Mouse (Mus musculus) heart, embryonic 12.5 days (tissue): ENCODE data around the gene Cyp2e1. TPM values are rescaled to one million over a fixed set of nuclear protein-coding genes. Genes with fewer than 3 reads are reported as not detected.
"Not testable (repeated sequence)": the region's sequence is repeated elsewhere in the genome, so short reads cannot be mapped to it uniquely, and the experiment has no call there.

Experiments
- ATAC-seq: fragments of 200-750 bp; cut with Nextera tagmentation; 2 replicates; pipeline ENCODE4 v1.8.0; 2017; ENCODE audit warnings: moderate TSS enrichment, moderate library complexity; ENCODE audit not compliant: insufficient number of reproducible peaks, low FRiP score
- H3K27ac ChIP-seq: fragments of 300-500 bp; sonication (generic); 2 replicates; pipeline ENCODE4 v1.5.1; 2016; ENCODE audit warnings: mild to moderate bottlenecking, moderate library complexity; ENCODE audit not compliant: poor library complexity, severe bottlenecking
- H3K27me3 ChIP-seq: fragments of 300-500 bp; sonication (generic); replicated peaks from 2 replicates; pipeline ENCODE4 v1.6.1; 2016; ENCODE audit warnings: mild to moderate bottlenecking, moderate library complexity
- H3K36me3 ChIP-seq: fragments of 300-500 bp; sonication (generic); 2 replicates; pipeline ENCODE4 v1.6.1; 2016; ENCODE audit warnings: mild to moderate bottlenecking, moderate library complexity
- H3K4me1 ChIP-seq: fragments of 300-500 bp; sonication (generic); replicated peaks from 2 replicates; pipeline ENCODE4 v1.6.1; 2016; ENCODE audit warnings: mild to moderate bottlenecking
- H3K4me2 ChIP-seq: fragments of 300-500 bp; sonication (generic); 2 replicates; pipeline ENCODE4 v1.6.1; 2016; ENCODE audit warnings: mild to moderate bottlenecking, moderate library complexity
- H3K4me3 ChIP-seq: fragments of 300-500 bp; sonication (generic); 2 replicates; pipeline ENCODE4 v1.5.1; 2016; ENCODE audit warnings: mild to moderate bottlenecking
- H3K9ac ChIP-seq: fragments of 300-500 bp; sonication (generic); 2 replicates; pipeline ENCODE4 v1.6.1; 2016; ENCODE audit warnings: mild to moderate bottlenecking, moderate library complexity
- H3K9me3 ChIP-seq: fragments of 300-500 bp; sonication (generic); replicated peaks from 2 replicates; pipeline ENCODE4 v1.6.1; 2016; ENCODE audit warnings: mild to moderate bottlenecking, moderate library complexity
- WGBS: fragments of 180-500 bp; shearing (Covaris S2); methylation state at CpG from one replicate; pipeline ENCODE4 v1.1.7; 2016; 5-methylcytosine and 5-hydroxymethylcytosine counted together
- polyA plus RNA-seq: library from polyadenylated mRNA; unstranded; fragments of >200 nt; fragmentation: Nextera tagmentation; extraction: Ambion mirVana; gene quantifications from 2 replicates; pipeline ENCODE4 v1.2.1, GENCODE M21; 2016

Gene Cyp2e1
- polyA plus RNA-seq, 1 experiment from 2014 or later = not detected

DNA sequence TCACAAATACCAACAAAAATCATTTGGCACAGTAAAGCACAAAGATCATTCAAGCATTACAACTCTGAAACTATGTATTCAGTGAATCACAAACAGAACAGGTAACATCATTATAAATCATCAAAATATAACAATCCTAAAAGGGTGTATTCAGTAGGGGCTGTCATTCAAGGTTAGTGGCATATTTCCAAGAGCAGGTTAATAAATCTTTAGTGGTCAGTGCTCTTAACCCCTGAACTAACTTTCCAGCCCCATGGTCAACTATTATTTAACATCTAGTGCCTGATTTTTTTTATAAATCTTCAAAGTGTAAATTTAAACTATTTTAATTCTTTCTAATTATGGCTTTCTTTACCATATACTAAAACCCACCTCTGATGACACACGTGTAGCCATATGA is 1.9 kb downstream of the Cyp2e1 start:
- H3K4me3 ChIP-seq, H3K36me3 ChIP-seq, H3K4me1 ChIP-seq, H3K27me3 ChIP-seq, ATAC-seq, H3K4me2 ChIP-seq, H3K9me3 ChIP-seq, H3K27ac ChIP-seq, H3K9ac ChIP-seq: not testable (repeated sequence)
- WGBS = 57% methylated on average over 1 of the region's 1 CpGs

DNA sequence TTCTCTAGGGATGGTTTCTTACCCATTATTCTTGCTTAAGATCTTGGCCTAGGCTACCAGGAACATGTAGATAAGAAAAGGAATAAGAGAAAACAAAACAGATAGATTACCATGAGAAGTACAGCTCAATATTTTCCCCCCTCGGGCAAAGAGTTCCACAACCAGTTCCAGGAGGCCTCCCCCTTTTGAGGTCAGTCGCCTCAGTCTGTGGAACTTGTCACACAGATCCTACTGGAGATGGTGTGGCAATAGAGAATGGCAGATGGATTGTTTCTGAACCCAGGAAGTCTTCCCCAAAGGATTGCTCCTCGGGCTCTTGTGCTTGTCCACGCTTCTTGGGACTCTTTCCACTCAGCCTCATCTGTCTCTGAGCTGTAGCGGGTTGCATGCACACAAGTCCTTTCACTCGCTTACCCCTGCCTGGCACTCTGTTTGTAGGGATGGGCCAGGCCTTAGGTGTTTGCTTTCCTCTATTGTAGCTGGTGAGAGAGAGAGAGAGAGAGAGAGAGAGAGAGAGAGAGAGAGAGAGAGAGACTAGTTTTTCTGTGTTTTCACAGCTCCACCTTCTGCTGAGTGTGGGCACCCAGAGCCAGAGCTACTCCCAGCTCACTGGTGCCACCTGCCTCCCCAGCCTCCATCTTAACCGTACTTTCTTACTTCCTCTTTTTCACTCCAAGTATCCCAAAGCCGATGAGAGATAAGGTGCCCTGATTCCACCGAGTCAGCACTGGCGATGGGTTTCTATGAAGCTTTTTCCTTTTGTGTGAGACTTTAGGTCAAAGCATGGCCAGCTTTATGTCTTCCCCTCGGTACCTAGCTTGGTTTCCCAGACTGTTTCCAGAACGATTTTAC is 2.6 kb downstream of the Cyp2e1 start:
- no peak for ATAC-seq
- Histone ChIP-seq H3K27ac (no peak overlapping the region), H3K9ac (no peak overlapping the region), H3K4me2 (no peak overlapping the region), H3K4me3 (no peak overlapping the region), H3K36me3 (no peaks in the 10 kb centered on the region), H3K4me1 (no peaks in the 10 kb centered on the region), H3K9me3 (no peaks in the 10 kb centered on the region), H3K27me3 (no peaks in the 10 kb centered on the region)
- WGBS = 63% methylated on average over 12 of the region's 12 CpGs

DNA sequence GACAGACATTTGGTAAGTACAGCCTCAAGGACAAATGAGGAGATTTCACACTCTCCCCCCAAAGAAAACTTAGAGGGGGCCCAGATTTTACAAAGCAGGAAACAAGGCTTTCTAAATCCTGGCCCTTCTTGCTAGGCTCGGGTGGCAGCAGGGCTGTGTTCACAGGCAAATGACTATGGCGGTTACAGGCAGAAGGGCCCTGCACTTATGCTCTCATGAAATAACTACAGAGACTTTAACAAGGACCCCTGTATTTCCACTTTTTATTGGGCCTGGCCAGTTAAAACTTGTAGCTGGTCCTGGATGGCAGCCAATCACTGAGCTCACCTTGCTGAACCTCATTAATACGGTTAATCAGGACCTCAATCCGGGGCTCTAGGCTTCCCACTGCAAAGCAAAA is 17.0 kb downstream of the Cyp2e1 start:
- 71% methylated on average over 4 of the region's 4 CpGs for WGBS

DNA sequence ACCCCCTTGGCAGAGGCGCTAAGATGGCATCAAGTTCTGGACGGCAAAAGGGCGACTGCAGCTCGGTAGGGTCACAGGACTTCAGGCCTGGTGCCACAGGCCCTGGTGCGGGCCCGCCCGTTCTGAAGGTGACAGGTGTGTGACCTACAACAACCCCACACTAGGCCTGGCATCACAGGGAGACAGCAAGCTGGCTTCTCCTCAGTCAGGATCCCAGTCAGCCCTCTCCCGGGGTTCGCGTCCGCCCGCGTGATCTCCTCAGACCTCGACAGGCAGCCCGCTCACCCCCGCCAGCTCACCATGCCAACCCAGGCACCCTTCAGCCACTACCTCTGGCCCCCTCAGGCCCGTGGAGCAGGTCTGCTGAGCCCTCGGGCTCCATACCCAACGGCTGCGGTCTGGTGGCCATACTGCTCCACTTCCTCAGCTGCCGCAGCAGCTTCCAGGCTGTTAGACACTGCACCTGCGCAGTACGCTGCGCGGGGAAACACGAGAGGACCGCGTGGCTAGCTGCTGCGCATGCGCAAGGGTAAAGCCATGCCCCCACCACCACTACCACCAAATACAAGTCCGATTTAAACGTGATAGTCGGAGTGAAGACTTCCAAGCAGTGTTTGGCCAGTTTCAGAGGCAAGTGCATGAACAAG is 24.0 kb downstream of the Cyp2e1 start, which contains the start of gene Syce1:
TSS of gene Syce1 (minus strand) at position 447 of the 647 bp plus-strand sequence.
- H3K27me3 ChIP-seq = no peaks in the 10 kb centered on the region
- H3K4me2 ChIP-seq = no peak within 1 kb of the TSS
- H3K9ac ChIP-seq = no peak within 1 kb of the TSS
- ATAC-seq = no peak
- 69% methylated on average over 33 of the region's 33 CpGs for WGBS
- no peaks in the 10 kb centered on the region for H3K4me1 ChIP-seq
- no peak within 1 kb of the TSS for H3K27ac ChIP-seq
- H3K36me3 ChIP-seq = no peaks in the 10 kb centered on the region
- H3K9me3 ChIP-seq = no peaks in the 10 kb centered on the region; the same call in 1 of the 2 replicates
- H3K4me3 ChIP-seq = no peak within 1 kb of the TSS

More for the DNA sequence above, 17.0 kb downstream of the Cyp2e1 start:
- ATAC-seq = no peak
- no peak overlapping the region for H3K27ac ChIP-seq
- H3K27me3 ChIP-seq = no peaks in the 10 kb centered on the region
- no peaks in the 10 kb centered on the region for H3K36me3 ChIP-seq
- no peaks in the 10 kb centered on the region for H3K9me3 ChIP-seq
- no peak overlapping the region for H3K4me3 ChIP-seq
- no peak overlapping the region for H3K4me2 ChIP-seq
- H3K9ac ChIP-seq = no peak overlapping the region
- H3K4me1 ChIP-seq = no peaks in the 10 kb centered on the region

DNA sequence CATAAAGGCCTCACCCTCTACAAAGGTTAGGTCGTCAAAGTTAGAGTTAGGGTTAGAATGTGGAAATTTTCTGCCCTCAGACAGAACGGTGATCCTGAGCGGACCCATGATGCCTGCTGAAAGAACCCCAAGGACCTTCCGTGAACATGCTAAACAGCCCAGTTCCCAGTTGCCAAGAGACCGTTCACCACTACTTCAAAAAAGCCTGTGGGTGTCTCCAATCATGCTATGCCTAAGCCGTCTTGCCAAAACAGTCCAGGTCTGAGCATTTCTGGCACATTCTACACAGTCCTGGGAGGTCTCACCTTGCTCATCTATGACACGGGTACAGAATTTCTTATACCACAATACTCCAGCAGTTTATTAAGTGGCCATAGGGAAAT is 24.5 kb downstream of the Cyp2e1 start:
- H3K4me3 ChIP-seq = no peak overlapping the region
- no peak overlapping the region for H3K4me2 ChIP-seq
- no peaks in the 10 kb centered on the region for H3K27me3 ChIP-seq
- H3K9ac ChIP-seq = no peak overlapping the region
- no peaks in the 10 kb centered on the region for H3K36me3 ChIP-seq
- H3K27ac ChIP-seq = no peak overlapping the region
- H3K4me1 ChIP-seq = no peaks in the 10 kb centered on the region
- no peaks in the 10 kb centered on the region; the same call in 1 of the 2 replicates for H3K9me3 ChIP-seq
- no peak for ATAC-seq
- 81% methylated on average over 7 of the region's 7 CpGs for WGBS

DNA sequence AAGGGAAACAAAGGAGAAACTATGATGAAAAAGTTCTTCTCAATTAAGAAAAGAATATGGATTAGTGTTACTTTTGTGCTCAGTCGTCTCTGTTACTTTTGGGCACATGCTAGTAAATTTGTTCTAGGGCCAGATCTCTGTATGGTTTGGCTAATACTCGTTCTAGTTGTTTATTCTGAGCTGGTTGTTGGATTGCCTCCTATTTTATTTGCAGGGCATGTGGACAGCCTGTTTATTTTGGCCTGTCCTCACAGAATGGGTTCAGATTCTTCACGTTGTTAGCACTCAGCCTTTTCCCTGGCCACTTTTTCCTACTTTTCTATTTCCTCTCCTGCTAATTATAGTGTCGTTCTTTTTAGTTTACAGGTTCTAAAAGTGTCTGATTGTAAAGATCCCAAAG is 30.0 kb downstream of the Cyp2e1 start:
- Histone ChIP-seq H3K9ac (no peak overlapping the region), H3K9me3 (no peaks in the 10 kb centered on the region; the same call in 1 of the 2 replicates), H3K27ac (no peak overlapping the region), H3K4me1 (no peaks in the 10 kb centered on the region), H3K4me2 (no peak overlapping the region), H3K36me3 (no peaks in the 10 kb centered on the region), H3K4me3 (no peak overlapping the region), H3K27me3 (no peaks in the 10 kb centered on the region)
- ATAC-seq = no peak
- 60% methylated on average over 4 of the region's 4 CpGs for WGBS

DNA sequence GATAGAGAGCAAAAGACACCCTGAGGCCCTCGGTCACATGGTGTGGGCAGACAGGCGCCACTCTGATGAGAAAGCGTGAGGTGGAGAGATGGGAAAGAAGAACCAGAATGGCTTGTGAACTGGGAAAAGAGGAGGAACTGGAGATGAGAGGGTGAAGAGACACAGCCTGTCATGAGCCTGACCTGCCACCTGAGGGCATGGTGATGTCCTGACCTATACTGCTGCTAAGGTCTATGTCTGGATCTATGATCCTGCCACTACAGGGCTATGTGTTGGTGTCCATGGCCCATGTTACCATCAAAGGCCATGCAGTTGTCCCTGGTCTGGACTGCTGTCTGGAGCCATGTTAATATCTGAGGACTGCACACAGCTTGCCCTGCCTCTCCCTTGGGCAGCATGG is 34.1 kb downstream of the Cyp2e1 start:
- H3K36me3 ChIP-seq = no peaks in the 10 kb centered on the region
- no peaks in the 10 kb centered on the region for H3K27me3 ChIP-seq
- H3K4me2 ChIP-seq = no peak overlapping the region
- no peaks in the 10 kb centered on the region for H3K4me1 ChIP-seq
- WGBS = 72% methylated on average over 3 of the region's 3 CpGs
- no peak overlapping the region for H3K4me3 ChIP-seq
- no peak for ATAC-seq
- no peak overlapping the region for H3K9ac ChIP-seq
- H3K9me3 ChIP-seq = no peaks in the 10 kb centered on the region
- no peak overlapping the region for H3K27ac ChIP-seq

DNA sequence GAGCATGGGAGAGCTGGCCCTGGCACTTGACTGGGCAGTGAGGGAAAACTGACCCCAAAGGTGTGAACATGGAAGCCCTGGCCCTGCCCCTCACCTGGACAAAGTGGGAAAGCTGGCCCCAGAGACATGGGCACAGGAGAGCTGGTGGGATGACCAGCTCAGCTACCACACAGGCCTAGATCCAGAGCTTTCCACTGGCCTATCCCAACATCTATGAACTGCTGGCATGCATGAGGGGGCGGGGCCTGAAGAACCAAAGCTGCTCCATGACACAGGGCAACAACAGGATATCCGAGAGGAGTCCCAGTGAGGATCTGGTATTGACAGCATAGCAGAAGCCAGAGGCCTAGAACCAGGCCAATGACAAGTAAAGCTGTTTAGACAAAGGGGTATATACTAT is 34.7 kb downstream of the Cyp2e1 start:
- no peaks in the 10 kb centered on the region for H3K4me1 ChIP-seq
- H3K27me3 ChIP-seq = no peaks in the 10 kb centered on the region
- H3K27ac ChIP-seq = no peak overlapping the region
- no peak overlapping the region for H3K4me3 ChIP-seq
- H3K9ac ChIP-seq = no peak overlapping the region
- WGBS = 64% methylated on average over 2 of the region's 2 CpGs
- H3K36me3 ChIP-seq = no peaks in the 10 kb centered on the region
- H3K4me2 ChIP-seq = no peak overlapping the region
- no peak for ATAC-seq
- no peaks in the 10 kb centered on the region for H3K9me3 ChIP-seq

DNA sequence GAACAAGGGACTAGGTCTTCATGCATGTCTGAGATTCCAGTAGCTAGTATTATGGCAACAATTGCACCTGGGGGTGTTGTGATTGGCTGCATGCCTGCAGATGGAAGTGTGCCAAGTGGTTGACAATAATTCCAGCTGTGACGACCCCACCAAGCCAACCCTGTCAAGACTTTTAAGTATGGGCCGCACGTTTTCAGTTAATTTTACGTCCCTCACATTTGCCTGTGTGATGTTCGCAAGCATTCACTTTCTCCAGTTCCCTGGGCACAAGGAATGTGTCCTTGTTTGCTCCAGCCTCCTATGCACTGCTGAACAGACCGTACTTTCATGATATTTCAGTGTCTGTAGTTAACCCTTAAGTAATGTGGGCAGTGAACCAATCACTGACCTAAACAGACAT is 39.1 kb downstream of the Cyp2e1 start:
- no peak overlapping the region for H3K4me2 ChIP-seq
- H3K4me1 ChIP-seq = no peaks in the 10 kb centered on the region
- no peaks in the 10 kb centered on the region for H3K27me3 ChIP-seq
- no peak overlapping the region for H3K4me3 ChIP-seq
- no peaks in the 10 kb centered on the region for H3K9me3 ChIP-seq
- H3K36me3 ChIP-seq = no peaks in the 10 kb centered on the region
- ATAC-seq = no peak
- no peak overlapping the region for H3K27ac ChIP-seq
- no peak overlapping the region for H3K9ac ChIP-seq
- WGBS = 72% methylated on average over 6 of the region's 6 CpGs

DNA sequence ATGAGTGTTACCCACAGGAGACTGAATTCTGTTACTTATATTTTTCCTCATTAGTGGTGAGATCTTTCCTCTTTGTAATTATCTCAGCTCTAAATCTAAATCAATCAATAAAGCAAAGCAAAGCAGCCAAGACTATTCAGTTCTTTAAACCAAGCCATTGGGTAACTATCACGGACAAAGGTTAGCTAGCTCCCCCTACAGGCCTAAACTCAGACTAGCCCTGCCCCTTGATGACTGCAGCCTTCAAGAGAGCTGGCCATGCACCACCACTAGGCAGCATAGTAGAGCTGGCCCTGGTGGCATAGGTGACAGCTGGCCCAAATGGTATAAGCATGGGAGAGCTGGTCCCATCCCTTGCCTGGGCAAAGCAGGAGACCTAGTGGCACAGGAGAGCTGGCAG is 42.2 kb downstream of the Cyp2e1 start:
- no peaks in the 10 kb centered on the region for H3K4me1 ChIP-seq
- H3K4me2 ChIP-seq = no peak overlapping the region
- no peak overlapping the region for H3K4me3 ChIP-seq
- no peak overlapping the region for H3K27ac ChIP-seq
- no peaks in the 10 kb centered on the region for H3K27me3 ChIP-seq
- 12% methylated on average over 1 of the region's 1 CpGs for WGBS
- H3K9ac ChIP-seq = no peak overlapping the region
- no peaks in the 10 kb centered on the region for H3K9me3 ChIP-seq
- ATAC-seq = no peak
- H3K36me3 ChIP-seq = no peaks in the 10 kb centered on the region

DNA sequence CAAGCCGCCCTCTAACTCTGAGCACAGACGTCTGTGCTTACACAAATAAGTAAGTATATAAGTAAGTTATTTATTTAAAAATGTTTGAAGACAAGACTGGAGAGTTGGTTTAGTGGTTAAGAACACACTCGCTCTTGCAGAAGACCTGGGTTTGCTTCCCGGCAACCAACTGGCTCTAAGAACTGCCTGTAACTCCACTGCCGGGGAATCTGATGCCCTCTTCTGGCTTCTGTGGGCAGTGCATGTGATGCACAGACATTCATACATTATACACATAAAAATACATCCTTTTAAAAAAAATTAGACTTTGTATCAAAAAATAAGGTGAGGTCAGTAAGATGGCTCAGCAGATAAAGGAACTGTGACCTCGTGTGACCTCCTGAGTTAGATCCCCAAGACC is 47.0 kb downstream of the Cyp2e1 start:
- Histone ChIP-seq H3K36me3 (peaks cover 9% of the 10 kb centered on the region), H3K4me2 (no peak overlapping the region), H3K27ac (no peak overlapping the region), H3K27me3 (no peaks in the 10 kb centered on the region), H3K4me3 (no peak overlapping the region), H3K4me1 (no peaks in the 10 kb centered on the region), H3K9me3 (no peaks in the 10 kb centered on the region), H3K9ac (no peak overlapping the region)
- 88% methylated on average over 6 of the region's 6 CpGs for WGBS
- no peak for ATAC-seq
